Mouse (Mus musculus) stomach, postnatal 0 days (tissue): ENCODE data around the gene Nelfa. TPM values are rescaled to one million over a fixed set of nuclear protein-coding genes. Genes with fewer than 3 reads are reported as not detected.
"Not testable (repeated sequence)": the region's sequence is repeated elsewhere in the genome, so short reads cannot be mapped to it uniquely, and the experiment has no call there.

Experiments
- ATAC-seq: fragments of 200-750 bp; cut with Nextera tagmentation; 2 replicates; pipeline ENCODE4 v1.8.0; 2017; ENCODE audit not compliant: low FRiP score, low TSS enrichment
- DNase-seq: peaks from one replicate; pipeline ENCODE4 v3.0.0-alpha.2; 2016; ENCODE audit warnings: low spot score
- H3K27ac ChIP-seq: fragments of 300-500 bp; sonication (generic); replicated peaks from 2 replicates; pipeline ENCODE4 v1.5.1; 2014; ENCODE audit warnings: mild to moderate bottlenecking, control low read depth
- H3K27me3 ChIP-seq: fragments of 300-500 bp; sonication (generic); 2 replicates; pipeline ENCODE4 v1.6.1; 2014; ENCODE audit warnings: low read length; ENCODE audit not compliant: control insufficient read depth, insufficient read depth
- H3K36me3 ChIP-seq: fragments of 300-500 bp; sonication (generic); 2 replicates; pipeline ENCODE4 v1.6.1; 2014; ENCODE audit warnings: low read length, mixed read lengths; ENCODE audit not compliant: control insufficient read depth, insufficient read depth
- H3K4me1 ChIP-seq: fragments of 300-500 bp; sonication (generic); replicated peaks from 2 replicates; pipeline ENCODE4 v1.6.1; 2014; ENCODE audit warnings: antibody characterized with exemption; ENCODE audit not compliant: control insufficient read depth, insufficient read depth
- H3K4me2 ChIP-seq: fragments of 300-500 bp; sonication (generic); replicated peaks from 2 replicates; pipeline ENCODE4 v1.6.1; 2014; ENCODE audit warnings: low read depth, mild to moderate bottlenecking, control low read depth, moderate library complexity
- H3K4me3 ChIP-seq: fragments of 300-500 bp; sonication (generic); 2 replicates; pipeline ENCODE4 v1.5.1; 2014; ENCODE audit warnings: low read depth, low read length, control low read depth
- H3K9ac ChIP-seq: fragments of 300-500 bp; sonication (generic); 2 replicates; pipeline ENCODE4 v1.6.1; 2014; ENCODE audit warnings: mild to moderate bottlenecking, low read length, control low read depth, mixed read lengths
- H3K9me3 ChIP-seq: fragments of 300-500 bp; sonication (generic); 2 replicates; pipeline ENCODE4 v1.6.1; 2016; ENCODE audit warnings: low read length; ENCODE audit not compliant: control insufficient read depth
- CTCF ChIP-seq: IDR thresholded peaks from 2 replicates; pipeline ENCODE4 v1.5.1; 2016; ENCODE audit warnings: antibody characterized with exemption, low read depth, mild to moderate bottlenecking, moderate library complexity
- EP300 ChIP-seq: optimal IDR thresholded peaks from 2 replicates; pipeline ENCODE3; 2016; ENCODE audit warnings: antibody characterized with exemption
- WGBS: fragments of 180-500 bp; shearing (Covaris S2); extraction: QIAGEN DNeasy Blood & Tissue Kit; methylation state at CpG from one replicate; pipeline ENCODE4 v1.1.7; 2014; 5-methylcytosine and 5-hydroxymethylcytosine counted together
- polyA plus RNA-seq: library from polyadenylated mRNA; unstranded; fragments of >200 nt; fragmentation: Nextera tagmentation; extraction: Ambion mirVana; gene quantifications from 2 replicates; pipeline ENCODE4 v1.2.1, GENCODE M21; 2015

Nelfa gene
- polyA plus RNA-seq, 1 experiment from 2014 or later, result 20.5 TPM

DNA sequence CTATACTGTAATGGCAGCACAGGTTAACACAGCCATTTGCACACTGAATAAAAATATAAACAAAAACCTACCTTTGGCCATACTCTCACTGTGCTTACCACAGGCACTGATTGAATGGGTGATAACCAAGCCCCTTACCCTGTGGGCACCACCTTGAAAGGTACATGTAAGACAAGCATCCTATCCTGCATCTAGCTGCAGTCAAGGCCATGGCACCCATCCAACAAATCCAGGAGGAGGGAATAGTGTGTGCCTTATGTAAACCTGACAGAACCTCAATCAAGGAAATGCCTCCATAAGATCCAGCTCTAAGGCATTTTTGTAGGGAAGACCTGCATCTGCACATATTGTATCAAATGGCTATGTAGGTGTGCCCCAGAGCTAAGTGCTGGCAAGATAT, 10.0 kb downstream of the Nelfa start:
- DNase-seq (no peak), ATAC-seq (no peak)
- H3K4me2 ChIP-seq, result no peak overlapping the region
- H3K4me3 ChIP-seq, result no peak overlapping the region
- TF ChIP-seq EP300 (no peak), CTCF (no peak)
- no peaks in the 10 kb centered on the region for H3K9me3 ChIP-seq
- no peaks in the 10 kb centered on the region for H3K4me1 ChIP-seq
- H3K27me3 ChIP-seq, result no peaks in the 10 kb centered on the region
- no peak overlapping the region for H3K9ac ChIP-seq
- no peak overlapping the region for H3K27ac ChIP-seq
- H3K36me3 ChIP-seq, result peaks cover 8% of the 10 kb centered on the region; the same call in 1 of the 2 replicates

DNA sequence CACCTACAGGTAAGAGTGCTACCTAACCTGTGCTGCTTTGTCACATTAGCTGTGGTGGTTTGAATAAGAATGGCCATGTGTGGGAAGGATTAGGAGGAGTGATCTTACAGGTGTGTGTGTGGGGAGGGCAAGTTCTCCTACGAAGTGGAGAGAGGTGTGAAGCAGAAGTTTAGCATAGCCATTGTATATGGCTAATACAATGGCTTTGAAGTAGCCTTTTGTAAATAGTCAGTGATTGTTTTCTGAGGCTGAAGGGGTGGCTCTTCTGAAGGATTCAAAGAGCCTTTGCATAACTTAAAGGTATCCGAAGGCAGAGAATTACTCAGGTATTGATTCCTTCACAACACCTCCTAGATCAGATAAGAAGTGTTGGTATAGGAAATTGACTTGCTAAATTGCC, 13.6 kb downstream of the Nelfa start:
- H3K9me3 ChIP-seq, result no peaks in the 10 kb centered on the region
- no peak overlapping the region for H3K4me2 ChIP-seq
- H3K27me3 ChIP-seq, result no peaks in the 10 kb centered on the region
- ATAC-seq (no peak), DNase-seq (no peak)
- TF ChIP-seq CTCF (no peak), EP300 (no peak)
- peaks cover 6% of the 10 kb centered on the region for H3K36me3 ChIP-seq
- 51% methylated on average over 2 of the region's 2 CpGs for WGBS
- no peaks in the 10 kb centered on the region for H3K4me1 ChIP-seq
- H3K27ac ChIP-seq, result no peak overlapping the region
- H3K9ac ChIP-seq, result no peak overlapping the region
- H3K4me3 ChIP-seq, result no peak overlapping the region

GRCm38 (mm10) chr5:33921486-33922235, 14.6 kb downstream of the Nelfa start:
- Histone ChIP-seq H3K36me3 (peaks cover 6% of the 10 kb centered on the region), H3K4me3 (no peak overlapping the region), H3K4me1 (no peaks in the 10 kb centered on the region), H3K27ac (no peak overlapping the region), H3K4me2 (no peak overlapping the region), H3K9me3 (no peaks in the 10 kb centered on the region), H3K27me3 (no peaks in the 10 kb centered on the region), H3K9ac (no peak overlapping the region)
- 82% methylated on average over 7 of the region's 7 CpGs for WGBS
- TF ChIP-seq EP300, result no peak
- no peak for TF ChIP-seq CTCF
- no peak for DNase-seq
- no peak for ATAC-seq

- TF ChIP-seq EP300 (no peak), CTCF (no peak)
- H3K4me1 ChIP-seq, result no peaks in the 10 kb centered on the region
- no peak overlapping the region for H3K27ac ChIP-seq
- peaks cover 10% of the 10 kb centered on the region for H3K36me3 ChIP-seq
- H3K9me3 ChIP-seq, result no peaks in the 10 kb centered on the region
- H3K4me3 ChIP-seq, result no peak overlapping the region
- DNase-seq (no peak), ATAC-seq (no peak)
- no peaks in the 10 kb centered on the region for H3K27me3 ChIP-seq
- WGBS, result 77% methylated on average over 4 of the region's 4 CpGs
- no peak overlapping the region for H3K9ac ChIP-seq
- H3K4me2 ChIP-seq, result no peak overlapping the region
Measured at GRCm38 (mm10) chr5:33920924-33921323, 15.3 kb downstream of the Nelfa start.

- TF ChIP-seq EP300, result no peak
- no peak for TF ChIP-seq CTCF
- Histone ChIP-seq H3K4me3 (no peak overlapping the region), H3K27ac (no peak overlapping the region), H3K36me3 (peaks cover 10% of the 10 kb centered on the region), H3K27me3 (no peaks in the 10 kb centered on the region), H3K4me1 (no peaks in the 10 kb centered on the region), H3K9me3 (no peaks in the 10 kb centered on the region), H3K9ac (no peak overlapping the region), H3K4me2 (no peak overlapping the region)
- ATAC-seq, result no peak
- DNase-seq, result no peak
- WGBS, result 91% methylated on average over 2 of the region's 2 CpGs
Measured at GRCm38 (mm10) chr5:33920037-33920436, 16.2 kb downstream of the Nelfa start.

DNA sequence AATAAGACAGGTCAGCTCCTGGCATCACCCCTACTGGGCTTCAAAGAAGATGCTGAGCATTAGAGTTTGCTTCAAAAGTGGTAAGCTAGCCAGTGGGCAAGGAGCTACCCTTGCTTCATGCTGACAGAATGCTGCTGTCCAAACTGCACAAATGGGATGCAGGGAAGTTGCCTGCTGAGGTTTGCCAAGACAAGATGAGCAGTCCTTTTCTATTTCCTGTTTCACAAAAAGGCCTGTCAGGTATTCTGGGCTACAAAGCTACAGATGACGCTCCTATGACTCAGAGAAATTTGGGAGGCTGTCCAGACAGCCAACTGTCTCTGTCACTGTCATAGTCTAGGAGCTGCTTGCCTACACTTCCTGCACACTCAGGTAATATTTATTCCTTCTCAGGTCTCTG, 16.7 kb downstream of the Nelfa start:
- H3K36me3 ChIP-seq, result peaks cover 10% of the 10 kb centered on the region
- H3K9me3 ChIP-seq, result no peaks in the 10 kb centered on the region
- TF ChIP-seq CTCF, result no peak
- TF ChIP-seq EP300, result no peak
- H3K4me3 ChIP-seq, result no peak overlapping the region
- no peak overlapping the region for H3K4me2 ChIP-seq
- DNase-seq, result no peak
- H3K27ac ChIP-seq, result no peak overlapping the region
- H3K4me1 ChIP-seq, result no peaks in the 10 kb centered on the region
- WGBS, result 82% methylated on average over 1 of the region's 1 CpGs
- no peaks in the 10 kb centered on the region for H3K27me3 ChIP-seq
- H3K9ac ChIP-seq, result no peak overlapping the region
- ATAC-seq, result no peak

GRCm38 (mm10) chr5:33916616-33917015, 19.6 kb downstream of the Nelfa start:
- not testable (repeated sequence) for H3K27ac ChIP-seq, H3K4me3 ChIP-seq, ATAC-seq, H3K4me2 ChIP-seq, DNase-seq, H3K27me3 ChIP-seq, H3K4me1 ChIP-seq, H3K9ac ChIP-seq, H3K9me3 ChIP-seq
- peaks cover 13% of the 10 kb centered on the region for H3K36me3 ChIP-seq
- WGBS, result 99% methylated on average over 2 of the region's 2 CpGs

- not testable (repeated sequence) for H3K4me3 ChIP-seq, H3K27ac ChIP-seq, H3K4me2 ChIP-seq, H3K27me3 ChIP-seq, DNase-seq, ATAC-seq, H3K4me1 ChIP-seq, H3K9me3 ChIP-seq, H3K9ac ChIP-seq
- peaks cover 13% of the 10 kb centered on the region for H3K36me3 ChIP-seq
Measured at GRCm38 (mm10) chr5:33915031-33915430, 21.2 kb downstream of the Nelfa start.
